Mouse (Mus musculus) E14TG2a.4 (cell line): ENCODE data around the gene Ppm1b.

Experiments
- CTCF ChIP-seq: conservative IDR thresholded peaks from 2 replicates; pipeline ENCODE4 v1.5.1; 2014; ENCODE audit warnings: low read length
- NANOG ChIP-seq: IDR thresholded peaks from 2 replicates; pipeline ENCODE4 v1.6.1; 2014; ENCODE audit warnings: borderline replicate concordance, low read length, mixed read lengths
- POU5F1 ChIP-seq: IDR thresholded peaks from 2 replicates; pipeline ENCODE4 v1.6.1; 2014; ENCODE audit warnings: low read length, borderline replicate concordance

DNA sequence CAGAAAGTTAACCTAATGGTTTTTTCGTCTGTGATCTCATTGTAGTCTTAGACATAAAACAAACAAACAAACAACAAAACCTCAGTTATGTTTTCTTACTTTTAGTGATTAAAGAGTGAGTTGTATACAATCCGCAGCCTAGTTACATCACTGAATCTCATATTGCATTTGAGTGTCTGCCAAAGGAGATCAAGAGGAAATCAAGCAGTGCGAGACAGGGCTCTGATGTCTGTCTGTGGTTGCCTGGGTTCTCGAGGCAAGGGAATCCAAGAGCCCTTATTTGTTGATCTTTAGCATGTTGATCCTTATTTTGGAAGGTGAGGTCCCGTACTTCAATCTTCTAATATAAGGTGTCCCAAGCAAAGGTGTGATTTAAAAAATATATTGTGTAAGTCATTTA lies 1.7 kb upstream of the Ppm1b start:
- TF ChIP-seq CTCF, result no peak
- no peak for TF ChIP-seq POU5F1
- TF ChIP-seq NANOG, result no peak
